Mouse (Mus musculus): Measurements from ENCODE around the gene Trim46.

GRCm38 (mm10) chr3:89250435-89251040 is 4.4 kb upstream of the Trim46 start:
- TF ChIP-seq GATA1 (IDR thresholded peaks at IDR 0.05; ENCODE audit: borderline replicate concordance, low read length) (no peak), CTCF (IDR thresholded peaks at IDR 0.05; ENCODE audit: low read depth, low read length) (0 out of 2 replicates have a peak, but pooled peaks have one; percentile 32), TAL1 (conservative IDR thresholded peaks at IDR 0.05; ENCODE audit: low read depth, low read length) (no peak), POLR2AphosphoS5 (IDR thresholded peaks at IDR 0.05; ENCODE audit: insufficient replicate concordance, low read depth, low read length) (peak; percentile 41; the same call in 1 of the 2 replicates)

All from G1E (cell line).